Mouse (Mus musculus) bone marrow, adult 2 months (tissue): ENCODE results near the gene Slc25a26.

ENCODE experiments used
- CTCF ChIP-seq: fragments of 200-500 bp; IDR thresholded peaks from 2 replicates; pipeline ENCODE4 v1.5.1; 2011; ENCODE audit warnings: low read length, control low read depth; ENCODE audit not compliant: control insufficient read depth, insufficient read depth
- POLR2A ChIP-seq: fragments of 200-500 bp; IDR thresholded peaks from 2 replicates; pipeline ENCODE4 v1.6.1; 2011; ENCODE audit warnings: low read depth, mild to moderate bottlenecking, control low read depth, low read length, borderline replicate concordance; ENCODE audit not compliant: control insufficient read depth

DNA sequence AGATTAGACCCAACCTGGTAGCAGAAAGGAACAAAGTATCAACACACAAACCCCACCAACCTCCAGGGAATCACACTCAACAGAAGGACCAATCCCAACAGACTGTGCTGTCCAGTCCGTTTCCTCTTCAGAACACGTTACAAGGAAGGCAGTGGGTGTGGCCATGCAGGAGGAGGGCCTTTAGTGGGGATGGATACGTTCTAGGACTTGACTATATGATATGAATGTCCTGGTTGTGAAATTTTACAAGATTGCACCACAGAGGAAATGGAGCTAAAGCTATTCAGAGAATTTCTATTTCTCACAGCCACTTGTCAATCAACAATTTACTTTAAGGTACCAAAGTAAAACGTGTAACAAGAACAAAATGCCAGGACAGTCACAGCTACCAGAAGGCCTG is 145.6 kb downstream of the Slc25a26 start:
- TF ChIP-seq CTCF: no peak
- TF ChIP-seq POLR2A: no peak
